Mouse (Mus musculus) midbrain, embryonic 14.5 days (tissue): ENCODE data around the gene C1galt1. TPM values are rescaled to one million over a fixed set of nuclear protein-coding genes. Genes with fewer than 3 reads are reported as not detected.

Experiments used
- ATAC-seq: fragments of 200-750 bp; cut with Nextera tagmentation; 2 replicates; pipeline ENCODE4 v1.8.0; 2017; ENCODE audit warnings: moderate number of reproducible peaks, moderate library complexity; ENCODE audit not compliant: low FRiP score, low TSS enrichment
- DNase-seq: peaks from one replicate; pipeline ENCODE4 v3.0.0-alpha.2; 2015
- H3K27ac ChIP-seq: fragments of 300-500 bp; sonication (generic); replicated peaks from 2 replicates; pipeline ENCODE4 v1.5.1; 2014; ENCODE audit warnings: mild to moderate bottlenecking, low read depth, low read length, moderate library complexity
- H3K27me3 ChIP-seq: fragments of 300-500 bp; sonication (generic); 2 replicates; pipeline ENCODE4 v1.6.1; 2014; ENCODE audit warnings: low read length, control low read depth, mixed read lengths; ENCODE audit not compliant: control insufficient read depth, insufficient read depth
- H3K36me3 ChIP-seq: fragments of 300-500 bp; sonication (generic); 2 replicates; pipeline ENCODE4 v1.6.1; 2014; ENCODE audit warnings: low read length, control low read depth; ENCODE audit not compliant: control insufficient read depth, insufficient read depth
- H3K4me1 ChIP-seq: fragments of 300-500 bp; sonication (generic); 2 replicates; pipeline ENCODE4 v1.6.1; 2014; ENCODE audit warnings: mild to moderate bottlenecking, antibody characterized with exemption, low read length, control low read depth; ENCODE audit not compliant: control insufficient read depth, insufficient read depth
- H3K4me2 ChIP-seq: fragments of 300-500 bp; sonication (generic); 2 replicates; pipeline ENCODE4 v1.6.1; 2014; ENCODE audit warnings: mild to moderate bottlenecking, low read length, moderate library complexity
- H3K4me3 ChIP-seq: fragments of 300-500 bp; sonication (generic); replicated peaks from 2 replicates; pipeline ENCODE4 v1.5.1; 2014; ENCODE audit warnings: low read depth, low read length
- H3K9ac ChIP-seq: fragments of 300-500 bp; sonication (generic); replicated peaks from 2 replicates; pipeline ENCODE4 v1.6.1; 2014; ENCODE audit warnings: mild to moderate bottlenecking, low read length, moderate library complexity
- H3K9me3 ChIP-seq: fragments of 300-500 bp; sonication (generic); 2 replicates; pipeline ENCODE4 v1.6.1; 2016; ENCODE audit warnings: low read length, control low read depth, mixed read lengths; ENCODE audit not compliant: control insufficient read depth
- WGBS: fragments of 180-500 bp; shearing (Covaris S2); extraction: QIAGEN DNeasy Blood & Tissue Kit; methylation state at CpG from one replicate; pipeline ENCODE4 v1.1.7; 2014; 5-methylcytosine and 5-hydroxymethylcytosine counted together
- polyA plus RNA-seq: library from polyadenylated mRNA; unstranded; fragments of >200 nt; fragmentation: Nextera tagmentation; extraction: Ambion mirVana; gene quantifications from 2 replicates; pipeline ENCODE4 v1.2.1, GENCODE M21; 2014

Gene C1galt1
- polyA plus RNA-seq, 1 experiment from 2014 or later: 3.5 TPM

GRCm38 (mm10) chr6:7881595-7882128 is 37.0 kb downstream of the C1galt1 start:
- H3K27ac ChIP-seq: no peak overlapping the region
- no peak overlapping the region for H3K4me2 ChIP-seq
- no peak for ATAC-seq
- 76% methylated on average over 1 of the region's 1 CpGs for WGBS
- H3K4me3 ChIP-seq: no peak overlapping the region
- no peaks in the 10 kb centered on the region for H3K9me3 ChIP-seq
- DNase-seq: no peak
- no peaks in the 10 kb centered on the region for H3K36me3 ChIP-seq
- no peak overlapping the region for H3K9ac ChIP-seq
- no peaks in the 10 kb centered on the region for H3K27me3 ChIP-seq
- H3K4me1 ChIP-seq: no peaks in the 10 kb centered on the region

GRCm38 (mm10) chr6:7882520-7882919 is 37.9 kb downstream of the C1galt1 start:
- H3K36me3 ChIP-seq: no peaks in the 10 kb centered on the region
- no peak overlapping the region for H3K27ac ChIP-seq
- ATAC-seq: no peak
- H3K9ac ChIP-seq: no peak overlapping the region
- H3K4me2 ChIP-seq: no peak overlapping the region
- no peaks in the 10 kb centered on the region for H3K27me3 ChIP-seq
- H3K9me3 ChIP-seq: no peaks in the 10 kb centered on the region
- 89% methylated on average over 13 of the region's 13 CpGs for WGBS
- H3K4me3 ChIP-seq: no peak overlapping the region
- no peaks in the 10 kb centered on the region for H3K4me1 ChIP-seq
- DNase-seq: no peak

GRCm38 (mm10) chr6:7885994-7886684 is 41.5 kb downstream of the C1galt1 start:
- Histone ChIP-seq H3K27me3 (no peaks in the 10 kb centered on the region), H3K9ac (no peak overlapping the region), H3K27ac (no peak overlapping the region), H3K4me3 (no peak overlapping the region), H3K4me1 (no peaks in the 10 kb centered on the region), H3K4me2 (no peak overlapping the region), H3K36me3 (no peaks in the 10 kb centered on the region), H3K9me3 (no peaks in the 10 kb centered on the region)
- no peak for ATAC-seq
- WGBS: 75% methylated on average over 5 of the region's 5 CpGs
- DNase-seq: no peak

- 84% methylated on average over 2 of the region's 2 CpGs for WGBS
- DNase-seq: peak; percentile 2
- ATAC-seq: no peak
Observed at GRCm38 (mm10) chr6:7886685-7887004, 42.0 kb downstream of the C1galt1 start.

GRCm38 (mm10) chr6:7896339-7896738 is 51.7 kb downstream of the C1galt1 start:
- no peaks in the 10 kb centered on the region for H3K36me3 ChIP-seq
- H3K4me1 ChIP-seq: no peaks in the 10 kb centered on the region
- H3K9ac ChIP-seq: no peak overlapping the region
- WGBS: 93% methylated on average over 5 of the region's 5 CpGs
- DNase-seq (no peak), ATAC-seq (no peak)
- no peak overlapping the region for H3K27ac ChIP-seq
- H3K9me3 ChIP-seq: no peaks in the 10 kb centered on the region
- H3K4me2 ChIP-seq: no peak overlapping the region
- no peaks in the 10 kb centered on the region for H3K27me3 ChIP-seq
- no peak overlapping the region for H3K4me3 ChIP-seq

More at GRCm38 (mm10) chr6:7886685-7887004, 42.0 kb downstream of the C1galt1 start:
- H3K4me1 ChIP-seq: no peaks in the 10 kb centered on the region
- no peak overlapping the region for H3K27ac ChIP-seq
- no peaks in the 10 kb centered on the region for H3K36me3 ChIP-seq
- H3K9ac ChIP-seq: no peak overlapping the region
- H3K4me2 ChIP-seq: no peak overlapping the region
- H3K9me3 ChIP-seq: no peaks in the 10 kb centered on the region
- no peaks in the 10 kb centered on the region for H3K27me3 ChIP-seq
- no peak overlapping the region for H3K4me3 ChIP-seq

GRCm38 (mm10) chr6:7912015-7912414 is 67.4 kb downstream of the C1galt1 start:
- 80% methylated on average over 2 of the region's 2 CpGs for WGBS

More at GRCm38 (mm10) chr6:7912015-7912414, 67.4 kb downstream of the C1galt1 start:
- DNase-seq (no peak), ATAC-seq (no peak)
- Histone ChIP-seq H3K9me3 (no peaks in the 10 kb centered on the region), H3K36me3 (no peaks in the 10 kb centered on the region), H3K9ac (no peak overlapping the region), H3K4me2 (no peak overlapping the region), H3K27me3 (no peaks in the 10 kb centered on the region), H3K4me3 (no peak overlapping the region), H3K27ac (no peak overlapping the region), H3K4me1 (no peaks in the 10 kb centered on the region)

Other genes with a start within 250 kb of the C1galt1 start
- 77.9 and 92.0 TPM in 2 replicates for gene Asns, start 151.6 kb upstream of the C1galt1 start, polyA plus RNA-seq